Mouse (Mus musculus) lung, adult 2 months (tissue): ENCODE data around the gene Smyd3.

ENCODE experiments used
- CTCF ChIP-seq: fragments of 200-500 bp; IDR thresholded peaks from 2 replicates; pipeline ENCODE4 v1.5.1; 2011; ENCODE audit warnings: mild to moderate bottlenecking, low read length, control low read depth; ENCODE audit not compliant: insufficient read depth
- POLR2A ChIP-seq: fragments of 200-500 bp; IDR thresholded peaks from 2 replicates; pipeline ENCODE4 v1.6.1; 2011; ENCODE audit warnings: low read depth, mild to moderate bottlenecking, control low read depth, low read length, borderline replicate concordance; ENCODE audit errors: extremely low read depth

GRCm38 (mm10) chr1:179187171-179187570 is 330.7 kb downstream of the Smyd3 start:
- TF ChIP-seq POLR2A, result no peak
- no peak for TF ChIP-seq CTCF
